ENCODE assay signal across 18 mouse cellular contexts in genomic region chr2:11428621-11429020, GRCm38 (mm10).
A peak's percentile ranks its signal among the peaks of the same experiment; 100 is the strongest.
DNase-seq lines count a peak whose midpoint lies in the region; ATAC-seq and TF ChIP-seq lines count a peak whose summit lies in the region.
"Had no signal": no experiment of that assay in that cellular context is flagged by ENCODE, and none has a peak within 500 bp of the region (broad histone marks: within the 10 kb centered on the region; RNA-seq: fewer than 3 reads in every experiment).

No protein-coding gene starts in this region.

- H3K79me2 ChIP-seq in liver, adult 2 months (ENCODE audit: control insufficient read depth, insufficient read depth, low read length): no peaks in the 10 kb centered on the region
- no peaks in the 10 kb centered on the region for H3K79me2 ChIP-seq in macrophage (ENCODE audit: inconsistent target)

- ATAC-seq in liver, embryonic 11.5 days (replicated peaks; ENCODE audit: low FRiP score): no peak
- ATAC-seq: forebrain, embryonic 16.5 days had no signal

- no peaks in the 10 kb centered on the region for H3K9me3 ChIP-seq in liver, embryonic 11.5 days (ENCODE audit: control insufficient read depth, low read length)
- H3K9me3 ChIP-seq: embryonic facial prominence, embryonic 13.5 days; forebrain, embryonic 12.5 days; heart, embryonic 15.5 days; hindbrain, embryonic 12.5 days had no signal

- peak overlapping the region; percentile 55 for H3K27ac ChIP-seq in liver, adult 2 months (replicated peaks; ENCODE audit: insufficient read depth, low read depth, low read length)
- no peak overlapping the region for H3K27ac ChIP-seq in liver, embryonic 11.5 days (ENCODE audit: low read depth, low read length)
- peak overlapping the region; percentile 54; the same call in 1 of the 2 replicates for H3K27ac ChIP-seq in macrophage
- peak overlapping the region; percentile 60; the same call in 1 of the 2 replicates for H3K27ac ChIP-seq in olfactory bulb, adult 2 months (ENCODE audit: insufficient read depth, low read depth, low read length)
- H3K27ac ChIP-seq: embryonic facial prominence, embryonic 13.5 days; forebrain, embryonic 12.5 days; heart, adult 2 months; hindbrain, embryonic 12.5 days had no signal

- no peaks in the 10 kb centered on the region for H3K27me3 ChIP-seq in liver, adult 2 months (ENCODE audit: control insufficient read depth, insufficient read depth, low read length)
- no peaks in the 10 kb centered on the region for H3K27me3 ChIP-seq in liver, embryonic 11.5 days (replicated peaks; ENCODE audit: control insufficient read depth, insufficient read depth, low read length)
- H3K27me3 ChIP-seq: embryonic facial prominence, embryonic 13.5 days; forebrain, embryonic 12.5 days; heart, embryonic 15.5 days; hindbrain, embryonic 12.5 days had no signal

- H3K4me2 ChIP-seq in liver, embryonic 11.5 days: no peak overlapping the region
- H3K4me2 ChIP-seq: embryonic facial prominence, embryonic 13.5 days; forebrain, embryonic 12.5 days; heart, embryonic 11.5 days; heart, embryonic 15.5 days; hindbrain, embryonic 12.5 days had no signal

- H3K9ac ChIP-seq in liver, adult 2 months (ENCODE audit: low read depth, low read length): no peak overlapping the region
- no peak overlapping the region for H3K9ac ChIP-seq in liver, embryonic 11.5 days (ENCODE audit: low read depth, low read length)
- H3K9ac ChIP-seq: embryonic facial prominence, embryonic 13.5 days; forebrain, embryonic 12.5 days; heart, embryonic 15.5 days; hindbrain, embryonic 12.5 days had no signal

- no peaks in the 10 kb centered on the region for H3K36me3 ChIP-seq in liver, adult 2 months (ENCODE audit: control insufficient read depth, insufficient read depth, low read length)
- no peaks in the 10 kb centered on the region for H3K36me3 ChIP-seq in liver, embryonic 11.5 days (ENCODE audit: control insufficient read depth, insufficient read depth, low read length)
- no peaks in the 10 kb centered on the region for H3K36me3 ChIP-seq in macrophage (ENCODE audit: inconsistent target)
- H3K36me3 ChIP-seq: embryonic facial prominence, embryonic 13.5 days; forebrain, embryonic 12.5 days; heart, embryonic 15.5 days; hindbrain, embryonic 12.5 days had no signal

- WGBS in liver, adult 2 months: 65% methylated on average over 4 of the region's 4 CpGs
- WGBS in liver, embryonic 11.5 days: 79% methylated on average over 4 of the region's 4 CpGs
- WGBS in macrophage (ENCODE audit: missing documents): 95% methylated on average over 4 of the region's 4 CpGs
- 96% methylated on average over 4 of the region's 4 CpGs for WGBS in olfactory bulb, adult 2 months

- TF ChIP-seq POLR2A in liver, adult 2 months (IDR thresholded peaks at IDR 0.05; ENCODE audit: extremely low read depth, insufficient read depth, low read length): no peak
- TF ChIP-seq POLR2A in olfactory bulb, adult 2 months (IDR thresholded peaks at IDR 0.05; ENCODE audit: insufficient read depth, low read depth, low read length): no peak

- DNase-seq in adrenal gland, postnatal 14 days: peak; percentile 12
- no peak for DNase-seq in adrenal gland, adult 8-10 months
- DNase-seq in liver, adult 2 months (ENCODE audit: extremely low read depth, low read depth, low spot score): peak; percentile 83
- no peak for DNase-seq in liver, embryonic 11.5 days (ENCODE audit: low spot score)
- DNase-seq: cerebellum, adult 18-20 months; cerebellum, adult 9-11 months; cerebellum, postnatal 36 days; gastrocnemius, postnatal 10 days; heart, adult 2 months; heart, postnatal 4 days had no signal

- no peak for TF ChIP-seq CTCF in liver, adult 2 months (IDR thresholded peaks at IDR 0.05; ENCODE audit: low read depth, low read length)
- no peak for TF ChIP-seq CTCF in olfactory bulb, adult 2 months (IDR thresholded peaks at IDR 0.05; ENCODE audit: insufficient read depth, low read depth, low read length)

- H3K4me3 ChIP-seq in liver, adult 2 months (ENCODE audit: insufficient read depth, low read depth, low read length): no peak overlapping the region
- H3K4me3 ChIP-seq in liver, embryonic 11.5 days (ENCODE audit: low read depth, low read length): no peak overlapping the region
- no peak overlapping the region for H3K4me3 ChIP-seq in macrophage (ENCODE audit: inconsistent target)
- no peak overlapping the region for H3K4me3 ChIP-seq in olfactory bulb, adult 2 months (ENCODE audit: insufficient read depth, low read depth, low read length)
- H3K4me3 ChIP-seq: embryonic facial prominence, embryonic 13.5 days; forebrain, embryonic 12.5 days; heart, adult 2 months; heart, embryonic 15.5 days; hindbrain, embryonic 12.5 days had no signal

- H3K4me1 ChIP-seq in liver, adult 2 months (ENCODE audit: control insufficient read depth, insufficient read depth, low read length): peaks cover 11% of the 10 kb centered on the region
- H3K4me1 ChIP-seq in liver, embryonic 11.5 days (replicated peaks; ENCODE audit: control insufficient read depth, insufficient read depth, low read length): peaks cover 26% of the 10 kb centered on the region
- peaks cover 13% of the 10 kb centered on the region for H3K4me1 ChIP-seq in olfactory bulb, adult 2 months (ENCODE audit: control insufficient read depth, insufficient read depth, low read length)
- H3K4me1 ChIP-seq: forebrain, embryonic 12.5 days had no signal

Comparison
In these comparisons a context has a peak if more than half of its experiments do, and no peak if none do; other contexts are left out.
1. DNase-seq: peak in adrenal gland, postnatal 14 days (single experiment) and liver, adult 2 months (single experiment); none in adrenal gland, adult 8-10 months (single experiment) and liver, embryonic 11.5 days (single experiment).